24 mouse cellular contexts compared by ENCODE assay signal in the genomic region with DNA sequence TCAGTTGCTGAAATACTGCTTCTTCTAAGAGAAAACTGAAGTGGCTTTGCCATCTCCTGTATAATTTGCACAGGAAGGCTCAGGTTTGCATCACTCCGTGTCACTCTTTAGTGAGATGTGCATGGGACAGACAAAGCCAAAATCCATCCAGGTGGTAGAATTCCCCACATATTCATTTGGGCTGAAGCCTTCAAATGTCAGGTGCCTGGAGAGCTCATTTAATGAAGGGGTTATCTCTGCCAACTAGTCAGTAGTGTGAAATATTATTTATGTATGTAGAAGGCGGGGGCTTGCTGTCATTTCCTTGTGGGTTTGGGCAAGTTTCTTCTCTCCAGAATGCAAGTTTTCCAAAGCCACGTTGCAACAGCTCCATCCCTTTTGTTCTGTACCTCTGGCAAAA.
DNase-seq lines count a peak whose midpoint lies in the region; ATAC-seq and TF ChIP-seq lines count a peak whose summit lies in the region.
"Had no signal": no experiment of that assay in that cellular context is flagged by ENCODE, and none has a peak within 500 bp of the region (broad histone marks: within the 10 kb centered on the region; RNA-seq: fewer than 3 reads in every experiment).

No protein-coding gene starts in this region.

- no peaks in the 10 kb centered on the region for H3K4me1 ChIP-seq in forebrain, embryonic 13.5 days
- no peaks in the 10 kb centered on the region for H3K4me1 ChIP-seq in forebrain, embryonic 12.5 days
- H3K4me1 ChIP-seq in midbrain, postnatal 0 days (ENCODE audit: insufficient read depth, low read length), result no peaks in the 10 kb centered on the region
- no peaks in the 10 kb centered on the region; the same call in 1 of the 2 replicates for H3K4me1 ChIP-seq in midbrain, embryonic 16.5 days (ENCODE audit: control insufficient read depth, insufficient read depth, low read length)
- H3K4me1 ChIP-seq: heart, embryonic 15.5 days; liver, embryonic 13.5 days; midbrain, embryonic 12.5 days; neural tube, embryonic 12.5 days had no signal

- no peaks in the 10 kb centered on the region for H3K9me3 ChIP-seq in forebrain, embryonic 13.5 days (replicated peaks)
- no peaks in the 10 kb centered on the region for H3K9me3 ChIP-seq in forebrain, embryonic 12.5 days
- no peaks in the 10 kb centered on the region for H3K9me3 ChIP-seq in midbrain, postnatal 0 days (ENCODE audit: low read length)
- H3K9me3 ChIP-seq in midbrain, embryonic 16.5 days (replicated peaks; ENCODE audit: control insufficient read depth, low read length, poor library complexity, severe bottlenecking), result no peaks in the 10 kb centered on the region
- H3K9me3 ChIP-seq: heart, embryonic 15.5 days; liver, embryonic 13.5 days; midbrain, embryonic 12.5 days; neural tube, embryonic 12.5 days had no signal

- H3K27me3 ChIP-seq in forebrain, embryonic 13.5 days, result no peaks in the 10 kb centered on the region
- H3K27me3 ChIP-seq in forebrain, embryonic 12.5 days, result no peaks in the 10 kb centered on the region
- no peaks in the 10 kb centered on the region for H3K27me3 ChIP-seq in midbrain, postnatal 0 days (ENCODE audit: insufficient read depth, low read length)
- H3K27me3 ChIP-seq in midbrain, embryonic 16.5 days (ENCODE audit: control insufficient read depth, insufficient read depth, low read depth, low read length), result no peaks in the 10 kb centered on the region
- H3K27me3 ChIP-seq: heart, embryonic 15.5 days; liver, embryonic 13.5 days; midbrain, embryonic 12.5 days; neural tube, embryonic 12.5 days had no signal

- peak; percentile 44 for DNase-seq in midbrain, postnatal 0 days (ENCODE audit: low spot score)
- DNase-seq in cerebellum, adult 9-11 months, result peak; percentile 53
- no peak for DNase-seq in testis, postnatal 10 days (ENCODE audit: low spot score)
- no peak for DNase-seq in urinary bladder, postnatal 14 days (ENCODE audit: low spot score)
- DNase-seq: adrenal gland, postnatal 36 days; gastrocnemius, postnatal 36 days; heart, postnatal 36 days; kidney, adult 2 months; layer of hippocampus, adult 9-11 months; liver, embryonic 13.5 days; lung, adult 2 months; lung, postnatal 14 days; right cerebral cortex, adult 18-20 months; right cerebral cortex, postnatal 4 days; thymus, postnatal 25 days had no signal

- peak overlapping the region; percentile 36; the same call in 1 of the 2 replicates for H3K27ac ChIP-seq in forebrain, embryonic 13.5 days
- no peak overlapping the region for H3K27ac ChIP-seq in forebrain, embryonic 12.5 days
- no peak overlapping the region for H3K27ac ChIP-seq in midbrain, postnatal 0 days (ENCODE audit: low read depth, low read length)
- no peak overlapping the region for H3K27ac ChIP-seq in midbrain, embryonic 16.5 days (ENCODE audit: low read length)
- H3K27ac ChIP-seq: heart, embryonic 15.5 days; hindbrain, embryonic 14.5 days; kidney, postnatal 0 days; liver, embryonic 13.5 days; midbrain, embryonic 12.5 days; neural tube, embryonic 12.5 days had no signal

- no peaks in the 10 kb centered on the region for H3K36me3 ChIP-seq in forebrain, embryonic 13.5 days (ENCODE audit: poor library complexity, severe bottlenecking)
- H3K36me3 ChIP-seq in forebrain, embryonic 12.5 days (replicated peaks), result no peaks in the 10 kb centered on the region
- H3K36me3 ChIP-seq in midbrain, postnatal 0 days (ENCODE audit: insufficient read depth, low read length), result no peaks in the 10 kb centered on the region
- no peaks in the 10 kb centered on the region for H3K36me3 ChIP-seq in midbrain, embryonic 16.5 days (ENCODE audit: control insufficient read depth, insufficient read depth, low read length)
- H3K36me3 ChIP-seq: heart, embryonic 15.5 days; liver, embryonic 13.5 days; midbrain, embryonic 12.5 days; neural tube, embryonic 12.5 days had no signal

- no peak overlapping the region for H3K4me2 ChIP-seq in forebrain, embryonic 13.5 days
- H3K4me2 ChIP-seq in forebrain, embryonic 12.5 days, result no peak overlapping the region
- no peak overlapping the region for H3K4me2 ChIP-seq in midbrain, postnatal 0 days (ENCODE audit: low read depth, low read length, poor library complexity, severe bottlenecking)
- H3K4me2 ChIP-seq in midbrain, embryonic 16.5 days (ENCODE audit: low read length), result no peak overlapping the region
- H3K4me2 ChIP-seq: heart, embryonic 15.5 days; hindbrain, embryonic 14.5 days; liver, embryonic 13.5 days; midbrain, embryonic 12.5 days; neural tube, embryonic 12.5 days had no signal

- TF ChIP-seq CTCF in midbrain, postnatal 0 days (IDR thresholded peaks at IDR 0.05), result no peak

- peak; percentile 52; the same call in 1 of the 2 replicates for ATAC-seq in forebrain, embryonic 13.5 days
- ATAC-seq in forebrain, embryonic 12.5 days (ENCODE audit: low FRiP score), result no peak
- ATAC-seq in midbrain, postnatal 0 days (ENCODE audit: low FRiP score), result no peak
- ATAC-seq in midbrain, embryonic 16.5 days, result no peak
- ATAC-seq: Patski had no signal

- no peak overlapping the region for H3K9ac ChIP-seq in forebrain, embryonic 13.5 days
- no peak overlapping the region for H3K9ac ChIP-seq in forebrain, embryonic 12.5 days
- no peak overlapping the region for H3K9ac ChIP-seq in midbrain, postnatal 0 days (replicated peaks; ENCODE audit: low read length, poor library complexity, severe bottlenecking)
- no peak overlapping the region for H3K9ac ChIP-seq in midbrain, embryonic 16.5 days (ENCODE audit: low read depth, low read length)
- H3K9ac ChIP-seq: heart, embryonic 15.5 days; liver, embryonic 13.5 days; midbrain, embryonic 12.5 days; neural tube, embryonic 12.5 days had no signal

- 68% methylated on average over 3 of the region's 3 CpGs for WGBS in forebrain, embryonic 13.5 days
- 85% methylated on average over 3 of the region's 3 CpGs for WGBS in forebrain, embryonic 12.5 days
- 68% methylated on average over 3 of the region's 3 CpGs for WGBS in midbrain, postnatal 0 days
- 67% methylated on average over 3 of the region's 3 CpGs for WGBS in midbrain, embryonic 16.5 days

- no peak overlapping the region for H3K4me3 ChIP-seq in forebrain, embryonic 13.5 days
- no peak overlapping the region for H3K4me3 ChIP-seq in forebrain, embryonic 12.5 days (replicated peaks)
- no peak overlapping the region for H3K4me3 ChIP-seq in midbrain, postnatal 0 days (ENCODE audit: low read depth, low read length)
- no peak overlapping the region for H3K4me3 ChIP-seq in midbrain, embryonic 16.5 days (ENCODE audit: low read depth, low read length)
- H3K4me3 ChIP-seq: heart, embryonic 15.5 days; liver, embryonic 13.5 days; midbrain, embryonic 12.5 days; neural tube, embryonic 12.5 days had no signal

Comparison
In these comparisons a context has a peak if more than half of its experiments do, and no peak if none do; other contexts are left out.
1. DNase-seq: peak in midbrain, postnatal 0 days (single experiment) and cerebellum, adult 9-11 months (single experiment); none in testis, postnatal 10 days (single experiment) and urinary bladder, postnatal 14 days (single experiment).